Mouse (Mus musculus): ENCODE results near the gene Olfr1277. TPM values are rescaled to one million over a fixed set of nuclear protein-coding genes. Genes with fewer than 3 reads are reported as not detected.

Olfr1277 gene
- polyA plus RNA-seq, 2 experiments = not detected

GRCm38 (mm10) chr2:111254216-111254615 lies 19.7 kb downstream of the Olfr1277 start, which contains the start of gene Olfr1276:
Gene Olfr1276, plus strand, starts transcription at chr2:111254516.
- H3K27me3 ChIP-seq (ENCODE audit: control insufficient read depth, insufficient read depth, low read length) = no peaks in the 10 kb centered on the region
- H3K4me1 ChIP-seq (replicated peaks; ENCODE audit: control insufficient read depth in 2 of 2, insufficient read depth in 2 of 2, low read length in 1 of 2) = no peaks in the 10 kb centered on the region
- H3K9me3 ChIP-seq (ENCODE audit: control insufficient read depth, low read length) = no peaks in the 10 kb centered on the region
- no peak within 1 kb of the TSS for H3K27ac ChIP-seq
- DNase-seq (ENCODE audit: low read depth in 3 of 3, low spot score in 3 of 3) (no peak), ATAC-seq (ENCODE audit: insufficient read depth) (no peak)
- H3K4me2 ChIP-seq (ENCODE audit: low read depth) = no peak within 1 kb of the TSS
- TF ChIP-seq EP300 (IDR thresholded peaks at IDR 0.05; ENCODE audit: low read depth) (no peak), CTCF (IDR thresholded peaks at IDR 0.05; ENCODE audit: low read depth) (no peak)
- no peak within 1 kb of the TSS for H3K9ac ChIP-seq (replicated peaks)
- H3K36me3 ChIP-seq (replicated peaks; ENCODE audit: control insufficient read depth, insufficient read depth, low read depth) = no peaks in the 10 kb centered on the region
- no peak within 1 kb of the TSS for H3K4me3 ChIP-seq (ENCODE audit: insufficient read depth in 1 of 2, low read depth in 2 of 2, low read length in 2 of 2)

GRCm38 (mm10) chr2:111235186-111235585 lies 38.7 kb downstream of the Olfr1277 start, which contains the start of gene Olfr1275:
Gene Olfr1275, minus strand, starts transcription at chr2:111235286.
- Histone ChIP-seq H3K4me2 (ENCODE audit: low read depth) (no peak within 1 kb of the TSS), H3K9ac (replicated peaks) (no peak within 1 kb of the TSS), H3K36me3 (replicated peaks; ENCODE audit: control insufficient read depth, insufficient read depth, low read depth) (no peaks in the 10 kb centered on the region), H3K27me3 (ENCODE audit: control insufficient read depth, insufficient read depth, low read length) (no peaks in the 10 kb centered on the region), H3K4me3 (ENCODE audit: insufficient read depth in 1 of 2, low read depth in 2 of 2, low read length in 2 of 2) (no peak within 1 kb of the TSS), H3K4me1 (replicated peaks; ENCODE audit: control insufficient read depth in 2 of 2, insufficient read depth in 2 of 2, low read length in 1 of 2) (no peaks in the 10 kb centered on the region), H3K27ac (no peak within 1 kb of the TSS), H3K9me3 (ENCODE audit: control insufficient read depth, low read length) (no peaks in the 10 kb centered on the region)
- TF ChIP-seq EP300 (IDR thresholded peaks at IDR 0.05; ENCODE audit: low read depth) = no peak
- no peak for TF ChIP-seq CTCF (IDR thresholded peaks at IDR 0.05; ENCODE audit: low read depth)
- 43% methylated on average over 1 of the region's 1 CpGs for WGBS (ENCODE audit: insufficient replicate concordance)
- DNase-seq (ENCODE audit: low read depth in 3 of 3, low spot score in 3 of 3) = no peak
- no peak for ATAC-seq (ENCODE audit: insufficient read depth)

- WGBS (ENCODE audit: insufficient replicate concordance) = 61% methylated on average over 6 of the region's 6 CpGs
- H3K27ac ChIP-seq = no peak within 1 kb of the TSS
- H3K4me3 ChIP-seq (ENCODE audit: insufficient read depth in 1 of 2, low read depth in 2 of 2, low read length in 2 of 2) = no peak within 1 kb of the TSS
- no peak within 1 kb of the TSS for H3K9ac ChIP-seq (replicated peaks)
- ATAC-seq (ENCODE audit: insufficient read depth) = no peak
- H3K27me3 ChIP-seq (ENCODE audit: control insufficient read depth, insufficient read depth, low read length) = no peaks in the 10 kb centered on the region
- no peaks in the 10 kb centered on the region for H3K9me3 ChIP-seq (ENCODE audit: control insufficient read depth, low read length)
- DNase-seq (ENCODE audit: low read depth in 3 of 3, low spot score in 3 of 3) = no peak
- no peaks in the 10 kb centered on the region for H3K36me3 ChIP-seq (replicated peaks; ENCODE audit: control insufficient read depth, insufficient read depth, low read depth)
- no peak for TF ChIP-seq EP300 (IDR thresholded peaks at IDR 0.05; ENCODE audit: low read depth)
- TF ChIP-seq CTCF (IDR thresholded peaks at IDR 0.05; ENCODE audit: low read depth) = no peak
- H3K4me1 ChIP-seq (replicated peaks; ENCODE audit: control insufficient read depth in 2 of 2, insufficient read depth in 2 of 2, low read length in 1 of 2) = no peaks in the 10 kb centered on the region
- no peak within 1 kb of the TSS for H3K4me2 ChIP-seq (ENCODE audit: low read depth)
Observed at GRCm38 (mm10) chr2:111229502-111229901, 44.4 kb downstream of the Olfr1277 start, which contains the start of gene 4930430A15Rik. Gene 4930430A15Rik, minus strand, starts transcription at chr2:111229602.

Other genes starting within 250 kb of the Olfr1277 start
- gene Gm13941, start 168.1 kb downstream of the Olfr1277 start, polyA plus RNA-seq (2012; rRNA removed) = not detected in 2 replicates
- not detected in 2 replicates for gene Gm13941, start 168.1 kb downstream of the Olfr1277 start, polyA plus RNA-seq (2014; fragmentation: Nextera tagmentation; extraction: Ambion mirVana)
- gene Gm15130, start 121.2 kb downstream of the Olfr1277 start, polyA plus RNA-seq (2012; rRNA removed) = not detected in 2 replicates
- gene Gm15130, start 121.2 kb downstream of the Olfr1277 start, polyA plus RNA-seq (2014; fragmentation: Nextera tagmentation; extraction: Ambion mirVana) = not detected in 2 replicates
- gene 4930430A15Rik, start 44.5 kb downstream of the Olfr1277 start, polyA plus RNA-seq (2012; rRNA removed) = not detected in 2 replicates
- not detected in 2 replicates for gene 4930430A15Rik, start 44.5 kb downstream of the Olfr1277 start, polyA plus RNA-seq (2014; fragmentation: Nextera tagmentation; extraction: Ambion mirVana)
- not detected in 2 replicates for gene Olfr1275, start 38.8 kb downstream of the Olfr1277 start, polyA plus RNA-seq (2012; rRNA removed)
- gene Olfr1275, start 38.8 kb downstream of the Olfr1277 start, polyA plus RNA-seq (2014; fragmentation: Nextera tagmentation; extraction: Ambion mirVana) = not detected in 2 replicates
- not detected in 2 replicates for gene Olfr1276, start 19.6 kb downstream of the Olfr1277 start, polyA plus RNA-seq (2012; rRNA removed)
- gene Olfr1276, start 19.6 kb downstream of the Olfr1277 start, polyA plus RNA-seq (2014; fragmentation: Nextera tagmentation; extraction: Ambion mirVana) = not detected in 2 replicates
- gene Olfr1278, start 16.0 kb upstream of the Olfr1277 start, polyA plus RNA-seq (2012; rRNA removed) = not detected in 2 replicates
- not detected in 2 replicates for gene Olfr1278, start 16.0 kb upstream of the Olfr1277 start, polyA plus RNA-seq (2014; fragmentation: Nextera tagmentation; extraction: Ambion mirVana)
- gene Olfr1279, start 26.5 kb upstream of the Olfr1277 start, polyA plus RNA-seq (2012; rRNA removed) = not detected in 2 replicates
- not detected in 2 replicates for gene Olfr1279, start 26.5 kb upstream of the Olfr1277 start, polyA plus RNA-seq (2014; fragmentation: Nextera tagmentation; extraction: Ambion mirVana)
- not detected in 2 replicates for gene Olfr1280, start 39.9 kb upstream of the Olfr1277 start, polyA plus RNA-seq (2012; rRNA removed)
- not detected in 2 replicates for gene Olfr1280, start 39.9 kb upstream of the Olfr1277 start, polyA plus RNA-seq (2014; fragmentation: Nextera tagmentation; extraction: Ambion mirVana)
- gene Olfr1281, start 52.4 kb upstream of the Olfr1277 start, polyA plus RNA-seq (2012; rRNA removed) = not detected in 2 replicates
- not detected in 2 replicates for gene Olfr1281, start 52.4 kb upstream of the Olfr1277 start, polyA plus RNA-seq (2014; fragmentation: Nextera tagmentation; extraction: Ambion mirVana)
- gene Olfr1282, start 62.0 kb upstream of the Olfr1277 start, polyA plus RNA-seq (2012; rRNA removed) = not detected in 2 replicates
- not detected in 2 replicates for gene Olfr1282, start 62.0 kb upstream of the Olfr1277 start, polyA plus RNA-seq (2014; fragmentation: Nextera tagmentation; extraction: Ambion mirVana)
- gene Olfr1283, start 92.7 kb upstream of the Olfr1277 start, polyA plus RNA-seq (2012; rRNA removed) = not detected in 2 replicates
- not detected in 2 replicates for gene Olfr1283, start 92.7 kb upstream of the Olfr1277 start, polyA plus RNA-seq (2014; fragmentation: Nextera tagmentation; extraction: Ambion mirVana)
- not detected in 2 replicates for gene Olfr1284, start 101.4 kb upstream of the Olfr1277 start, polyA plus RNA-seq (2012; rRNA removed)
- not detected in 2 replicates for gene Olfr1284, start 101.4 kb upstream of the Olfr1277 start, polyA plus RNA-seq (2014; fragmentation: Nextera tagmentation; extraction: Ambion mirVana)
- gene Olfr1286, start 149.0 kb upstream of the Olfr1277 start, polyA plus RNA-seq (2012; rRNA removed) = not detected in 2 replicates
- not detected in 2 replicates for gene Olfr1286, start 149.0 kb upstream of the Olfr1277 start, polyA plus RNA-seq (2014; fragmentation: Nextera tagmentation; extraction: Ambion mirVana)
- not detected in 2 replicates for gene Olfr1287, start 175.0 kb upstream of the Olfr1277 start, polyA plus RNA-seq (2012; rRNA removed)
- gene Olfr1287, start 175.0 kb upstream of the Olfr1277 start, polyA plus RNA-seq (2014; fragmentation: Nextera tagmentation; extraction: Ambion mirVana) = not detected in 2 replicates
- gene Olfr1288, start 200.0 kb upstream of the Olfr1277 start, polyA plus RNA-seq (2012; rRNA removed) = not detected in 2 replicates
- not detected in 2 replicates for gene Olfr1288, start 200.0 kb upstream of the Olfr1277 start, polyA plus RNA-seq (2014; fragmentation: Nextera tagmentation; extraction: Ambion mirVana)
- gene Olfr1289, start 206.7 kb upstream of the Olfr1277 start, polyA plus RNA-seq (2012; rRNA removed) = not detected in 2 replicates
- gene Olfr1289, start 206.7 kb upstream of the Olfr1277 start, polyA plus RNA-seq (2014; fragmentation: Nextera tagmentation; extraction: Ambion mirVana) = not detected in 2 replicates
- gene Olfr1290, start 219.7 kb upstream of the Olfr1277 start, polyA plus RNA-seq (2012; rRNA removed) = not detected in 2 replicates
- not detected in 2 replicates for gene Olfr1290, start 219.7 kb upstream of the Olfr1277 start, polyA plus RNA-seq (2014; fragmentation: Nextera tagmentation; extraction: Ambion mirVana)
- not detected in 2 replicates for gene Olfr1291-ps1, start 223.1 kb upstream of the Olfr1277 start, polyA plus RNA-seq (2012; rRNA removed)
- gene Olfr1291-ps1, start 223.1 kb upstream of the Olfr1277 start, polyA plus RNA-seq (2014; fragmentation: Nextera tagmentation; extraction: Ambion mirVana) = not detected in 2 replicates

Measured in liver, embryonic 14.5 days (tissue).